Mouse (Mus musculus) liver, postnatal 0 days (tissue): ENCODE measurements around the gene Ubqln4. TPM values are rescaled to one million over a fixed set of nuclear protein-coding genes. Genes with fewer than 3 reads are reported as not detected.

ENCODE experiments used
- ATAC-seq: fragments of 200-750 bp; cut with Nextera tagmentation; 2 replicates; pipeline ENCODE4 v1.8.0; 2017; ENCODE audit warnings: mild to moderate bottlenecking, moderate library complexity
- DNase-seq: peaks from one replicate; pipeline ENCODE4 v3.0.0-alpha.2; 2016
- H3K27ac ChIP-seq: fragments of 300-500 bp; sonication (generic); 2 replicates; pipeline ENCODE4 v1.5.1; 2014; ENCODE audit warnings: antibody characterized with exemption, moderate library complexity, mild to moderate bottlenecking, low read depth
- H3K27me3 ChIP-seq: fragments of 300-500 bp; sonication (generic); 2 replicates; pipeline ENCODE4 v1.6.1; 2014; ENCODE audit warnings: low read length, control low read depth, mixed read lengths; ENCODE audit not compliant: insufficient read depth
- H3K36me3 ChIP-seq: fragments of 300-500 bp; sonication (generic); replicated peaks from 2 replicates; pipeline ENCODE4 v1.6.1; 2014; ENCODE audit warnings: mild to moderate bottlenecking, control low read depth, low read length, moderate library complexity, mixed read lengths; ENCODE audit not compliant: insufficient read depth
- H3K4me1 ChIP-seq: fragments of 300-500 bp; sonication (generic); 2 replicates; pipeline ENCODE4 v1.6.1; 2014; ENCODE audit warnings: antibody characterized with exemption, mild to moderate bottlenecking, control low read depth; ENCODE audit not compliant: insufficient read depth
- H3K4me2 ChIP-seq: fragments of 300-500 bp; sonication (generic); 2 replicates; pipeline ENCODE4 v1.6.1; 2014; ENCODE audit warnings: low read depth, mild to moderate bottlenecking, low read length, moderate library complexity, mixed read lengths
- H3K4me3 ChIP-seq: fragments of 300-500 bp; sonication (generic); 2 replicates; pipeline ENCODE4 v1.5.1; 2014; ENCODE audit warnings: low read depth, low read length
- H3K9ac ChIP-seq: fragments of 300-500 bp; sonication (generic); replicated peaks from 2 replicates; pipeline ENCODE4 v1.6.1; 2014; ENCODE audit warnings: mild to moderate bottlenecking, moderate library complexity
- H3K9me3 ChIP-seq: fragments of 300-500 bp; sonication (generic); 2 replicates; pipeline ENCODE4 v1.6.1; 2016; ENCODE audit warnings: mild to moderate bottlenecking, control low read depth, low read length, mixed read lengths
- CTCF ChIP-seq: sonication (generic); IDR thresholded peaks from 2 replicates; pipeline ENCODE4 v1.5.1; 2016; ENCODE audit warnings: antibody characterized with exemption, low read depth
- EP300 ChIP-seq: IDR thresholded peaks from 2 replicates; pipeline ENCODE4 v1.6.1; 2016; ENCODE audit warnings: antibody characterized with exemption, low read depth, mild to moderate bottlenecking
- WGBS: fragments of 180-500 bp; shearing (Covaris S2); extraction: QIAGEN DNeasy Blood & Tissue Kit; methylation state at CpG from one replicate; pipeline ENCODE4 v1.1.7; 2014; ENCODE audit not compliant: insufficient replicate concordance; 5-methylcytosine and 5-hydroxymethylcytosine counted together
- polyA plus RNA-seq: library from polyadenylated mRNA; unstranded; fragments of >200 nt; fragmentation: Nextera tagmentation; extraction: Ambion mirVana; gene quantifications from 2 replicates; pipeline ENCODE4 v1.2.1, GENCODE M21; 2015

The Ubqln4 gene
- polyA plus RNA-seq, 1 experiment from 2014 or later: 12.5 TPM

DNA sequence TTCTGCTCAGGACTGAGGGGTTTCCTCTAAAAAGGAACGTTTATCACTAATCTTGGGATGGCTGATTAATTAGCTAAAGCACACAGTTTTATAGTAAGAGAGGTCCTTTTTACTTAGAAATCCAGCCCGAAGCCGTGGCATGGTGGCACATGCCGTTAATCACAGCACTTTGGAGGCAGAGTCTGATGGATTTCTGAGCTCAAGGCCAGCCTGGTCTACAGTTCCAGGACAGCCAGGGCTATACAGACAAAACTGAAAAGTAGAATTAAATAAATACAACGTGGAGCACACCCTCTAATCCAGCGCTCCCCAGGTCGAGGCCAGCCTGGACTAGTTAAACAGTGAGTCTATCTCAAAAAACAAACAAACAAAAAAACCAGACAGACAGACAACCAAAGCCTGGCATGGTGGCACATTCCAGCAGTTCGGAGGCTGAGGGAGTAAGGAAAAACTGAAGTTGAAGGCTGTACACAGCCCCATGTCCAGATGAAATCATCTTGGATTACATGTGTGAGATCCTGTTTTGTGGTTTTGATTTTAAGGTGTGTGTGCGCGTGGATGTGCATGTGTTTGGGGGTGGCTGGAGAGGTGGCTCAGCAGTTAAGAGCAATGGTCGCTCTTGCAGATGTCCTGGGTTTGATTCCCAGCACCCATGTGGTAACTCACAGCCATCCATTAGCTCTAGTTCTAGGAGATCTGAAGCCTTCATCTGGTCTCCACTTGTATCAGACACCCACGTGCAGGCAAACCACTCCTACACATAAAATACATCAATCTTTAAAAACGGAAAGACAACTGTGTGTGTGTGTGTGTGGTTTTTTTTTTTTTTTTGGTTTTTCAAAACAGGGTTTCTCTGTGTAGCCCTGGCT is 42.9 kb upstream of the Ubqln4 start:
- Histone ChIP-seq H3K4me3 (peak overlapping the region; percentile 42), H3K4me1 (peaks cover 42% of the 10 kb centered on the region)

DNA sequence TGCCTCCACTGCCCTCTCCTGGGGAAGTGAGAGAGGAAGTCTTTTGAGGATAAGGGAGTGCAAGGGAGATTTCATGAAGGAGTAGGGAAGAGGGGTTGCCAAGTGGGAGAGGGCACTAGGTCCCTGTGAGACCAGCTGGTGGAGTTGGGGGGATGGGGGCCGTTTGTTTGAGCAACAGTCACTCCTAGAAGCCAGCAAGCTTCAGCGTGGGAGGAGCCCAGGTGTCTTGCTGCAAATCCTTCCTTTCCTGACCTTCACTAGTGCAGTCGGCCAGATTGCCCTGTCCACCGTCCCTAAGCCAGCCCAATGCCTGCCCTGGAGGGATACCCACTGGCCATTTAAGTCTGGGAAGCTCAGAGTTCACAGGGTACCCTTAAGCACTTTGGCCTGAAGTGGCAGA is 42.0 kb upstream of the Ubqln4 start:
- no peak for TF ChIP-seq EP300
- TF ChIP-seq CTCF: no peak
- H3K4me1 ChIP-seq: peaks cover 42% of the 10 kb centered on the region
- WGBS: 42% methylated on average over 4 of the region's 4 CpGs
- no peak overlapping the region for H3K4me2 ChIP-seq
- no peaks in the 10 kb centered on the region for H3K36me3 ChIP-seq
- H3K9me3 ChIP-seq: no peaks in the 10 kb centered on the region
- no peak for DNase-seq
- no peak overlapping the region for H3K9ac ChIP-seq
- no peak for ATAC-seq
- H3K27me3 ChIP-seq: no peaks in the 10 kb centered on the region
- H3K4me3 ChIP-seq: no peak overlapping the region
- no peak overlapping the region for H3K27ac ChIP-seq

More for the DNA sequence above, 42.9 kb upstream of the Ubqln4 start:
- DNase-seq: no peak
- no peaks in the 10 kb centered on the region for H3K36me3 ChIP-seq
- peak overlapping the region; percentile 86 for H3K27ac ChIP-seq
- peak overlapping the region; percentile 54; the same call in 1 of the 2 replicates for H3K9ac ChIP-seq
- peak overlapping the region; percentile 79 for H3K4me2 ChIP-seq
- no peaks in the 10 kb centered on the region for H3K9me3 ChIP-seq
- no peaks in the 10 kb centered on the region for H3K27me3 ChIP-seq
- ATAC-seq: no peak
- TF ChIP-seq EP300 (no peak; the same call in 1 of the 2 replicates), CTCF (no peak)
- WGBS: 37% methylated on average over 13 of the region's 13 CpGs

GRCm38 (mm10) chr3:88512141-88512895 is 41.2 kb upstream of the Ubqln4 start:
- 49% methylated on average over 6 of the region's 6 CpGs for WGBS
- Histone ChIP-seq H3K4me3 (no peak overlapping the region), H3K36me3 (no peaks in the 10 kb centered on the region), H3K4me2 (no peak overlapping the region), H3K27me3 (no peaks in the 10 kb centered on the region), H3K4me1 (peaks cover 42% of the 10 kb centered on the region), H3K9me3 (no peaks in the 10 kb centered on the region), H3K27ac (no peak overlapping the region), H3K9ac (no peak overlapping the region)
- ATAC-seq (no peak), DNase-seq (no peak)
- TF ChIP-seq EP300: no peak
- no peak for TF ChIP-seq CTCF

DNA sequence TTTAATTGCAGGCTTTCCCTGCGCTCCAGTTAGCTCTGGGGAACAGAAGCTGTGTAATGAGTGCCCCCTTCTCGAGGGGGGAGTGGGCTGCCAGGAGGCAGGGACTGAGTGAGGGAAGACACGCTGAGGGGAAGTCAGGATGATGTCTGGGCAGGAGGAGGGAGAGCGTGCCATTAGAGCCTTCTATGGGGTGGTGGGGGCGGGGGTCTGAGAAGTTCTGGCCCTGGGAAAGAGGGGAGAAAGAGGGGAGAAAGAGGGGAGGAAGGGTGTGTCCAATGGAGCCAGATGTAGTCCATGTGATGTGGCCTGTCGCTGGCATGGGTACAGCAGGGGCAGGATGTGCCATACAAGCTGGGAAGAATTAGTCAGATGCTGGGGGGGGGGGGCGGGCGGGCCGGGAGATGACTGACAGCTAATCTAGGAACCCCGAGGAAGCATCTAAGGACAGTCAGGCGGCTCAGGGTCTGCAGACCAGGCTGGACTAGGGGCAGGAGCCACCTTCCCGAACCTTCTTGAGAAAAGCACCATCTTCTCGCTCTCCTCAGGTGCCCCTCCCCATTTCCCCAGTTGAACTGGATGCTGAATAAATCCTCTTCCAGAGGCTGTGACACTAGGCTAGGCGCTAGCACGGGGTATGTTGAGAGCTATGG is 40.5 kb upstream of the Ubqln4 start:
- DNase-seq: no peak
- Histone ChIP-seq H3K4me1 (peaks cover 42% of the 10 kb centered on the region), H3K4me3 (no peak overlapping the region), H3K9me3 (no peaks in the 10 kb centered on the region), H3K4me2 (no peak overlapping the region), H3K36me3 (no peaks in the 10 kb centered on the region), H3K27me3 (no peaks in the 10 kb centered on the region), H3K27ac (no peak overlapping the region), H3K9ac (no peak overlapping the region)
- 28% methylated on average over 13 of the region's 15 CpGs for WGBS
- no peak for ATAC-seq
- TF ChIP-seq EP300: no peak
- TF ChIP-seq CTCF: no peak

- Histone ChIP-seq H3K9me3 (no peaks in the 10 kb centered on the region), H3K27me3 (no peaks in the 10 kb centered on the region), H3K4me1 (peaks cover 42% of the 10 kb centered on the region), H3K9ac (no peak overlapping the region), H3K4me2 (no peak overlapping the region), H3K27ac (0 out of 2 replicates have a peak overlapping the region, but pooled peaks have one; percentile 11), H3K36me3 (no peaks in the 10 kb centered on the region), H3K4me3 (no peak overlapping the region)
- TF ChIP-seq CTCF: no peak
- no peak for TF ChIP-seq EP300
- 40% methylated on average over 7 of the region's 7 CpGs for WGBS
- no peak for ATAC-seq
- DNase-seq: no peak
These were observed 39.9 kb upstream of the Ubqln4 start for GRCm38 (mm10) chr3:88513546-88514115.
